Mouse (Mus musculus) forebrain, embryonic 11.5 days (tissue): ENCODE results near the gene Ptger2. TPM values are rescaled to one million over a fixed set of nuclear protein-coding genes. Genes with fewer than 3 reads are reported as not detected.

Source experiments
- microRNA counts: library from miRNA; unstranded; fragments of <30 nt; microRNA quantifications from one replicate; lab custom pipeline; 2015
- microRNA-seq: library from miRNA; unstranded; fragments of <30 nt; microRNA quantifications from one replicate; pipeline ENCODE4, GENCODE M21; 2016; ENCODE audit not compliant: insufficient number of aligned reads
- polyA plus RNA-seq: library from polyadenylated mRNA; unstranded; fragments of >200 nt; fragmentation: Nextera tagmentation; extraction: Ambion mirVana; gene quantifications from 2 replicates; pipeline ENCODE4 v1.2.1, GENCODE M21; 2014

Ptger2 gene
- polyA plus RNA-seq, 1 experiment from 2014 or later: 0.13 TPM

MicroRNA genes within 50 kb of the gene (microRNA counts, 519-probe panel; counts per million panel counts)
- microRNA mmu-miR-327 (lab: Ali Mortazavi, UCI): 31.2 counts per million

Small RNA genes within 50 kb of the gene (microRNA-seq; reads per million reads assigned to microRNA genes)
- gene Mir327: not detected

Other genes starting within 250 kb of the Ptger2 start
- gene Gm8267, start 237.9 kb upstream of the Ptger2 start, polyA plus RNA-seq: not detected in 2 replicates
- not detected in 2 replicates for gene Ptgdr, start 128.8 kb upstream of the Ptger2 start, polyA plus RNA-seq
- 10.5 and 11.5 TPM in 2 replicates for gene Gpr137c, start 231.5 kb downstream of the Ptger2 start, polyA plus RNA-seq
- gene Txndc16, start 232.1 kb downstream of the Ptger2 start, polyA plus RNA-seq: 20.0 and 20.5 TPM in 2 replicates